Mouse (Mus musculus) ES-Bruce4 (cell line): ENCODE data around the gene Tgfbr3. TPM values are rescaled to one million over a fixed set of nuclear protein-coding genes. Genes with fewer than 3 reads are reported as not detected.

Experiments
- H3K27ac ChIP-seq: 2 replicates; pipeline ENCODE4 v1.5.1; 2012; ENCODE audit warnings: low read length, inconsistent platforms; ENCODE audit not compliant: insufficient read depth
- H3K27me3 ChIP-seq: 2 replicates; pipeline ENCODE4 v1.6.1; 2012; ENCODE audit warnings: mild to moderate bottlenecking, low read length, inconsistent platforms; ENCODE audit not compliant: control insufficient read depth, poor library complexity, insufficient read depth, severe bottlenecking
- H3K36me3 ChIP-seq: 2 replicates; pipeline ENCODE4 v1.6.1; 2012; ENCODE audit warnings: inconsistent platforms, mild to moderate bottlenecking, low read length, moderate library complexity; ENCODE audit not compliant: control insufficient read depth, poor library complexity, insufficient read depth, severe bottlenecking
- H3K4me1 ChIP-seq: one replicate; pipeline ENCODE4 v1.8.1; 2011; ENCODE audit warnings: low read length; ENCODE audit not compliant: control insufficient read depth, insufficient read depth
- H3K4me3 ChIP-seq: 2 replicates; pipeline ENCODE4 v1.5.1; 2011; ENCODE audit warnings: low read depth, mild to moderate bottlenecking, low read length
- H3K9ac ChIP-seq: 2 replicates; pipeline ENCODE4 v1.6.1; 2012; ENCODE audit warnings: low read depth, mild to moderate bottlenecking, inconsistent platforms; ENCODE audit not compliant: poor library complexity, severe bottlenecking
- H3K9me3 ChIP-seq: replicated peaks from 2 replicates; pipeline ENCODE4 v1.6.1; 2012; ENCODE audit warnings: mild to moderate bottlenecking, low read length, inconsistent platforms; ENCODE audit not compliant: control insufficient read depth, poor library complexity, insufficient read depth, severe bottlenecking
- CTCF ChIP-seq: IDR thresholded peaks from one replicate; pipeline ENCODE4 v1.8.1; 2011; ENCODE audit warnings: low read depth, low read length
- EP300 ChIP-seq: IDR thresholded peaks from 2 replicates; pipeline ENCODE4 v1.6.1; 2011; ENCODE audit warnings: low read depth, low read length; ENCODE audit not compliant: insufficient read depth
- POLR2A ChIP-seq: IDR thresholded peaks from one replicate; pipeline ENCODE4 v1.8.1; 2011; ENCODE audit warnings: low read length; ENCODE audit not compliant: insufficient read depth
- polyA plus RNA-seq: library from polyadenylated mRNA; stranded (reverse); fragments of >200 nt; gene quantifications from 2 replicates; pipeline ENCODE4 v1.2.4, GENCODE M21; 2011; ENCODE audit warnings: low read depth; ENCODE audit not compliant: missing spikeins, insufficient read depth, insufficient read length

Tgfbr3 gene
- polyA plus RNA-seq, 1 experiment: 8.8 TPM

DNA sequence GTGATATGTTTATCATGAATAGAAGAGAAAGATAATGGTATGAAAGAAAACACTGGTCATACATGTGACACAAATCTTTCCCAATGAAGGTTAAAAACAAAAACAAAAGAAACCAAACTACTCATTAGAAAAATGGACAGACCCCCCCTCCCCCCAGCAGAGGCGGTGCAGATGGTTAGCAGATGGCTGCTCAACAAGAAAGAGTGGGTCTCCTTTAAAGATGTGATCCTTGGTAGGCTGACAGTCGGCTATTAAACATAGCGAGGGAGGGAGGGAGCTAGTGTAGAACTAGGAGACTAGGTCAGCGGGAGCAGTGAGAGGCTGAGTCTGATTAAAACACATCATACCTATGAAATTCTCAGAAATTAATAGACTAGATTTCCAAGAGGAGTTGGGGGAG is 186.5 kb downstream of the Tgfbr3 start:
- no peaks in the 10 kb centered on the region for H3K9me3 ChIP-seq
- no peaks in the 10 kb centered on the region for H3K27me3 ChIP-seq
- no peak overlapping the region for H3K27ac ChIP-seq
- TF ChIP-seq CTCF: no peak
- no peak for TF ChIP-seq POLR2A
- no peak for TF ChIP-seq EP300
- no peak overlapping the region for H3K9ac ChIP-seq
- H3K4me3 ChIP-seq: no peak overlapping the region
- H3K4me1 ChIP-seq: no peaks in the 10 kb centered on the region
- no peaks in the 10 kb centered on the region for H3K36me3 ChIP-seq

DNA sequence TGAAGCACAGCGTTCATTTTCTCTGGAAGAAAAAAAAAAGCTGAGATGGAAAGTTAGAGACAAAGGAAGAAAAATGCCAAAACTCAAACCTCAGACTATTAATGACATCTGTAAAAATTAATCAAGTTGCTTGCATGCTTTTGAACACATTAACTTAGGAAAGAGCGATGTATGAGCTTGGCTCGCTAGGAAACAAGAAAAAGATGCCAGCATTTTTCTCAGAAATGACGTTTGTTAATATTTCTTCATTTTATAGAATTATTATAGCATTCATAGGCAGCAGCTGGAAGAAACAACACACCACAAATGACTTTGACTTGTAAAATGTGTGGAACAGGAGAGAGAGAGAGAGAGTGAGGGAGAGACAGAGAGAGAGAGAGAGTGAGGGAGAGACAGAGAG is 187.7 kb downstream of the Tgfbr3 start:
- Histone ChIP-seq H3K27ac (no peak overlapping the region), H3K9ac (no peak overlapping the region), H3K36me3 (no peaks in the 10 kb centered on the region), H3K4me1 (no peaks in the 10 kb centered on the region), H3K4me3 (no peak overlapping the region), H3K27me3 (no peaks in the 10 kb centered on the region), H3K9me3 (no peaks in the 10 kb centered on the region)
- TF ChIP-seq CTCF: no peak
- no peak for TF ChIP-seq EP300
- no peak for TF ChIP-seq POLR2A

GRCm38 (mm10) chr5:107101135-107101534 is 188.3 kb downstream of the Tgfbr3 start:
- no peaks in the 10 kb centered on the region for H3K4me1 ChIP-seq
- no peak overlapping the region for H3K27ac ChIP-seq

DNA sequence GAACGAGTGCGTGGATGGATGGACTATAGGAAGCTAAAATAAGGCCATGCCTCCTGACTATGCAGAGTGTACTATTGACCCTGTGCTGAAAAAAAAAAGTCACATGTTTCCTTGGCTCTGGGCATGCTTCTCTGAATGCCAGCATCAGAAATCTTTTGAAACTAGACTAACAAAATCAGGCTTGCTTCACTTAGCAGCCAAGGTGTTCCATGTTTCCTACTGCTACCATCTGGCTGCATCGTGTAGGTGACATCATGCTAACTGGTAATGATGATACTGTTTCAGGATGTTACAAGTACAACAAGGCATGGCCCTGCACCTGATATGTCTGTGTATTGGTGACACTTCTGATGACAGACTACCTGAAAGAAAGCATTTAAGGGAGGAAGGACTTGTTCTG is 189.8 kb downstream of the Tgfbr3 start:
- H3K9ac ChIP-seq: no peak overlapping the region
- peaks cover under 1% of the 10 kb centered on the region for H3K4me1 ChIP-seq
- no peak overlapping the region for H3K27ac ChIP-seq
- H3K9me3 ChIP-seq: no peaks in the 10 kb centered on the region
- no peaks in the 10 kb centered on the region for H3K27me3 ChIP-seq
- no peak for TF ChIP-seq CTCF
- no peak for TF ChIP-seq POLR2A
- no peak for TF ChIP-seq EP300
- no peak overlapping the region for H3K4me3 ChIP-seq
- no peaks in the 10 kb centered on the region for H3K36me3 ChIP-seq

More at GRCm38 (mm10) chr5:107101135-107101534, 188.3 kb downstream of the Tgfbr3 start:
- no peaks in the 10 kb centered on the region for H3K36me3 ChIP-seq
- H3K9ac ChIP-seq: no peak overlapping the region
- H3K4me3 ChIP-seq: no peak overlapping the region
- H3K9me3 ChIP-seq: no peaks in the 10 kb centered on the region
- H3K27me3 ChIP-seq: no peaks in the 10 kb centered on the region
- TF ChIP-seq CTCF: no peak
- TF ChIP-seq POLR2A: no peak
- no peak for TF ChIP-seq EP300

DNA sequence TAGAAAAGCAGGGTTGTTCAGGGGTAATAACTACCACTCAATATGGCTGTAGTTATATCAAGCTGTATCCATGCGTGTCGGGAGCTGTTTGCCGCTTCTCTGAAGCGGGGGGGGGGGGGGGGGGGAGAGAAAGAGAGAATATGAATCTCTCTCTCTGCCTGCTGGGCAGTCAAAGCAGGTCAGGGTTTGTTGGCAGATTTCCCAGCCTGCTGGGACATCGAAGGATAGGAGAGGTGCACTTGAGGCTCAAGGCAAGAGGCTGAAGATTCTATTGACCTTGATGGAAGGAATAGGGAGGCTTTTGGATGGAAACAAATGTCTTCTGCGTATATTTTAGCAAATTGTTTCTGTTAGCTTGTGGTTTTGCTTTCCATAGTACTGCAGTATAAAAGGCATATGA is 190.4 kb downstream of the Tgfbr3 start:
- no peaks in the 10 kb centered on the region for H3K36me3 ChIP-seq
- no peak overlapping the region for H3K9ac ChIP-seq
- no peaks in the 10 kb centered on the region for H3K27me3 ChIP-seq
- no peaks in the 10 kb centered on the region for H3K9me3 ChIP-seq
- H3K27ac ChIP-seq: no peak overlapping the region
- no peak for TF ChIP-seq CTCF
- no peak for TF ChIP-seq POLR2A
- TF ChIP-seq EP300: no peak
- H3K4me3 ChIP-seq: no peak overlapping the region
- peaks cover 2% of the 10 kb centered on the region for H3K4me1 ChIP-seq

- Histone ChIP-seq H3K9ac (no peak overlapping the region), H3K4me3 (no peak overlapping the region), H3K9me3 (no peaks in the 10 kb centered on the region), H3K36me3 (no peaks in the 10 kb centered on the region), H3K27me3 (no peaks in the 10 kb centered on the region), H3K27ac (no peak overlapping the region), H3K4me1 (peaks cover 2% of the 10 kb centered on the region)
- TF ChIP-seq EP300 (no peak), POLR2A (no peak)
These were observed 191.4 kb downstream of the Tgfbr3 start for GRCm38 (mm10) chr5:107098007-107098406.
